Comparison of ENCODE assay signal across 20 mouse cellular contexts in genomic region chr12:24925684-24926083, GRCm38 (mm10).
"Had no signal": no experiment of that assay in that cellular context is flagged by ENCODE, and none has a peak within 500 bp of the region (broad histone marks: within the 10 kb centered on the region; RNA-seq: fewer than 3 reads in every experiment).

No protein-coding gene starts in this region.

- DNase-seq: kidney, postnatal 25 days; layer of hippocampus, adult 9-11 months; liver; lung, adult 2 months; lung, postnatal 14 days; lung, postnatal 4 days; retina, postnatal 1 day; right cerebral cortex, postnatal 25 days; spleen, adult 18-20 months; thymus, postnatal 25 days had no signal

- H3K36me3 ChIP-seq: liver, embryonic 12.5 days; liver, embryonic 15.5 days; midbrain, embryonic 13.5 days; stomach, embryonic 15.5 days had no signal

- H3K9ac ChIP-seq: limb, embryonic 13.5 days; liver, embryonic 12.5 days; liver, embryonic 15.5 days; midbrain, embryonic 13.5 days; neural tube, embryonic 13.5 days; stomach, embryonic 15.5 days had no signal

- H3K4me3 ChIP-seq: layer of hippocampus, adult 2 months; limb, embryonic 10.5 days; limb, embryonic 13.5 days; liver, embryonic 12.5 days; liver, embryonic 15.5 days; midbrain, embryonic 13.5 days; myocyte; neural tube, embryonic 13.5 days; stomach, embryonic 15.5 days had no signal

- H3K27me3 ChIP-seq: limb, embryonic 13.5 days; midbrain, embryonic 13.5 days; neural tube, embryonic 13.5 days; stomach, embryonic 15.5 days had no signal

- ATAC-seq: intestine, postnatal 0 days; liver, embryonic 12.5 days; midbrain, embryonic 13.5 days had no signal

- H3K27ac ChIP-seq: layer of hippocampus, adult 2 months; limb, embryonic 10.5 days; limb, embryonic 13.5 days; liver, embryonic 12.5 days; liver, embryonic 15.5 days; midbrain, embryonic 13.5 days; neural tube, embryonic 13.5 days; stomach, embryonic 15.5 days had no signal

- H3K9me3 ChIP-seq: limb, embryonic 10.5 days; limb, embryonic 13.5 days; liver, embryonic 12.5 days; liver, embryonic 15.5 days; midbrain, embryonic 13.5 days; neural tube, embryonic 13.5 days; stomach, embryonic 15.5 days had no signal

- H3K4me1 ChIP-seq: stomach, embryonic 15.5 days had no signal

- H3K4me2 ChIP-seq: limb, embryonic 13.5 days; liver, embryonic 12.5 days; liver, embryonic 15.5 days; midbrain, embryonic 13.5 days; neural tube, embryonic 13.5 days; stomach, embryonic 15.5 days had no signal
